Mouse (Mus musculus) kidney, adult 2 months (tissue): ENCODE results near the gene Ropn1l.

Experiments used
- CTCF ChIP-seq: fragments of 200-500 bp; conservative IDR thresholded peaks from 2 replicates; pipeline ENCODE4 v1.5.1; 2011; ENCODE audit warnings: low read depth, mild to moderate bottlenecking, control low read depth, low read length, moderate library complexity, mixed read lengths; ENCODE audit not compliant: insufficient read depth, insufficient read length
- POLR2A ChIP-seq: fragments of 200-500 bp; IDR thresholded peaks from one replicate; pipeline ENCODE4 v1.6.1; 2011; ENCODE audit warnings: low read depth, low read length, control low read depth

DNA sequence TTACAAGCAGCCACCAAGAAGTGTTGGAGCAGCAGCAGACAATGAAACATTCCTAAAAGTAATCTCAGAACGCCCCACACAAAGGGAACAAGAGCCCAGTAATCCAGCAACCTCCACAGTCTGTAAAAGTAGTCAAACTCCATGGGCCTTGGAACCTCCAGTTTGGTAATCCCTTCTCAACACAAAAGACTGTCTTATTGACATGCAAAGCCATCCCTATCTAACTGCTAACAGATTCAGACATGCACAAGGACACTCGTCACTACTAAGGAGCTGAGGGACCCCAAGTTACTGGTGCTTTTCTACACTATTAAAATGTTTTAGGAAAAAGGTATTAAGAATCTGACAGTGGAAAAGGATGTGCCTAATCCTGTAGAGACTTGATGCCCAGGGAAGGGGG, 33.9 kb upstream of the Ropn1l start:
- TF ChIP-seq CTCF: no peak
- no peak for TF ChIP-seq POLR2A
